In genomic region chr5:66034375-66035195, GRCm38 (mm10) we compare ENCODE assay signal across 20 mouse cellular contexts. TPM values are rescaled to one million over a fixed set of nuclear protein-coding genes. Genes with fewer than 3 reads are reported as not detected.
DNase-seq lines count a peak whose midpoint lies in the region; ATAC-seq lines count a peak whose summit lies in the region.
"Had no signal": no experiment of that assay in that cellular context is flagged by ENCODE, and none has a peak within 500 bp of the region (broad histone marks: within the 10 kb centered on the region; RNA-seq: fewer than 3 reads in every experiment).

No protein-coding gene starts in this region.

- WGBS in forebrain, embryonic 14.5 days = 62% methylated on average over 14 of the region's 14 CpGs
- 61% methylated on average over 14 of the region's 14 CpGs for WGBS in forebrain, embryonic 12.5 days

- no peaks in the 10 kb centered on the region for H3K36me3 ChIP-seq in forebrain, embryonic 14.5 days (ENCODE audit: control insufficient read depth, insufficient read depth, low read length)
- no peaks in the 10 kb centered on the region for H3K36me3 ChIP-seq in forebrain, embryonic 12.5 days (replicated peaks)
- H3K36me3 ChIP-seq: G1E; heart, embryonic 13.5 days; hindbrain, embryonic 10.5 days had no signal

- no peak overlapping the region for H3K4me2 ChIP-seq in forebrain, embryonic 14.5 days (ENCODE audit: low read length)
- H3K4me2 ChIP-seq in forebrain, embryonic 12.5 days = no peak overlapping the region
- H3K4me2 ChIP-seq: heart, embryonic 13.5 days had no signal

- peaks cover 11% of the 10 kb centered on the region for H3K4me1 ChIP-seq in forebrain, embryonic 14.5 days (ENCODE audit: control insufficient read depth, insufficient read depth, low read length)
- H3K4me1 ChIP-seq in forebrain, embryonic 12.5 days = peaks cover 9% of the 10 kb centered on the region

- ATAC-seq in forebrain, embryonic 14.5 days = no peak
- no peak for ATAC-seq in forebrain, embryonic 12.5 days (ENCODE audit: low FRiP score)
- ATAC-seq: forebrain, embryonic 16.5 days had no signal

- H3K9me3 ChIP-seq in forebrain, embryonic 14.5 days (replicated peaks; ENCODE audit: control insufficient read depth, low read length) = no peaks in the 10 kb centered on the region
- H3K9me3 ChIP-seq in forebrain, embryonic 12.5 days = no peaks in the 10 kb centered on the region
- H3K9me3 ChIP-seq: G1E; heart, embryonic 13.5 days; hindbrain, embryonic 10.5 days had no signal

- H3K27ac ChIP-seq in forebrain, embryonic 14.5 days (ENCODE audit: low read depth, low read length) = no peak overlapping the region
- no peak overlapping the region for H3K27ac ChIP-seq in forebrain, embryonic 12.5 days
- H3K27ac ChIP-seq: heart, embryonic 13.5 days; hindbrain, embryonic 10.5 days; left cerebral cortex, adult 2 months; macrophage had no signal

- no peak overlapping the region for H3K9ac ChIP-seq in forebrain, embryonic 14.5 days (ENCODE audit: low read length)
- no peak overlapping the region for H3K9ac ChIP-seq in forebrain, embryonic 12.5 days
- H3K9ac ChIP-seq: heart, embryonic 13.5 days had no signal

- intact Hi-C loops in heart, postnatal 14 days (cut with DNase I) = no loop called here

- no peak overlapping the region for H3K4me3 ChIP-seq in forebrain, embryonic 14.5 days (ENCODE audit: low read depth, low read length)
- no peak overlapping the region for H3K4me3 ChIP-seq in forebrain, embryonic 12.5 days (replicated peaks)
- H3K4me3 ChIP-seq: heart, embryonic 13.5 days; hindbrain, embryonic 10.5 days; left cerebral cortex, adult 2 months had no signal

- H3K27me3 ChIP-seq in forebrain, embryonic 14.5 days (replicated peaks; ENCODE audit: control insufficient read depth, insufficient read depth, low read length) = no peaks in the 10 kb centered on the region
- no peaks in the 10 kb centered on the region for H3K27me3 ChIP-seq in forebrain, embryonic 12.5 days

- peak; percentile 27 for DNase-seq in forebrain, embryonic 14.5 days (ENCODE audit: low spot score)
- DNase-seq in NIH3T3 (ENCODE audit: low read depth) = peak; percentile 66
- DNase-seq in kidney, adult 11 months = peak; percentile 80
- peak; percentile 68 for DNase-seq in kidney, postnatal 14 days
- no peak for DNase-seq in adrenal gland, adult 2 months
- no peak for DNase-seq in adrenal gland, adult 18-20 months (ENCODE audit: low spot score in 2 of 2)
- no peak for DNase-seq in heart, postnatal 14 days
- DNase-seq: cerebellum, postnatal 36 days; gastrocnemius, postnatal 10 days; lung, adult 2 months had no signal

RNA-seq across cellular contexts. Expression of gene 9130230L23Rik, which starts 30.5 kb away (rescaled TPM):
- polyA plus RNA-seq in forebrain, embryonic 14.5 days (2014; fragmentation: Nextera tagmentation; extraction: Ambion mirVana) = not detected in 2 replicates
- polyA plus RNA-seq in forebrain, embryonic 12.5 days (2016; fragmentation: Nextera tagmentation; extraction: Ambion mirVana) = 0.13 TPM in 1 of 2 replicates, not detected in the other
- total RNA-seq in adrenal gland, adult 2 months (2021) = 1 to 10 TPM in 1 of 2 experiments, not detected in 1; 2.5 TPM
- 0.08 and 0.24 TPM in 2 replicates for polyA plus RNA-seq in adrenal gland, adult 2 months (2012; rRNA removed)
- total RNA-seq in adrenal gland, adult 18-20 months (2021) = under 1 TPM in 1 of 2 experiments, not detected in 1; 0.60 TPM
- total RNA-seq in heart, postnatal 14 days (2021) = not detected
- total RNA-seq: left cerebral cortex, adult 2 months; midbrain, postnatal 0 days had no signal
- polyA plus RNA-seq: forebrain, embryonic 16.5 days; G1E; heart, embryonic 13.5 days; limb, embryonic 14.5 days; macrophage; midbrain, postnatal 0 days; neural tube, embryonic 14.5 days had no signal

Comparison
In these comparisons a context has a peak if more than half of its experiments do, and no peak if none do; other contexts are left out.
1. DNase-seq: peak in forebrain, embryonic 14.5 days (single experiment), NIH3T3 (single experiment), kidney, adult 11 months (single experiment) and kidney, postnatal 14 days (single experiment); none in adrenal gland, adult 2 months (single experiment), adrenal gland, adult 18-20 months (0 of 2) and heart, postnatal 14 days (0 of 2).